Mouse (Mus musculus): ENCODE data around the gene Ifna5. TPM values are rescaled to one million over a fixed set of nuclear protein-coding genes. Genes with fewer than 3 reads are reported as not detected.

The Ifna5 gene
- polyA plus RNA-seq, 1 experiment from 2014 or later, result not detected

DNA sequence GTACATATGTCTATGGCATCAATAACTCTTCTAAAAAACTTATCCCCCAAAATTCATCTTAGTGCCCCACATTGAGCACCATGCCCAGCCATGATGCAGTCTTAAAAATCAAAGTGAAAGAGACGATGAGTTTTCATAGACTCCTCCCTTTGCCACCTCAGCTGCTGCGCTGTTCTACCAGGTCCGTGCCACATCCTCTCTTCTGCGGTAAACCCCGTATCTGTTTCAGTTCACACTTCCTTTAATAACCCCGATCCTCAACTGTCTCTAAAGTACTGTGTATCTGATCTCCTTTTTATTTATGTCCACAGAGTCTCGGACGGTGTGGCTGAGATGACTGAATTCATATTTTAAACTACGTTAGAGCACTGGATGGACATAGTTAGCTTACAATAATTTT is 29.3 kb downstream of the Ifna5 start:
- no peaks in the 10 kb centered on the region for H3K9me3 ChIP-seq (replicated peaks)
- 0 out of 2 replicates have a peak, but pooled peaks cover 4% of the 10 kb centered on the region for H3K4me1 ChIP-seq
- no peak for ATAC-seq (ENCODE audit: insufficient number of reproducible peaks, low FRiP score, low TSS enrichment, low read depth)
- H3K27me3 ChIP-seq, result no peaks in the 10 kb centered on the region; the same call in 1 of the 2 replicates
- WGBS, result 53% methylated on average over 9 of the region's 9 CpGs
- H3K9ac ChIP-seq, result no peak overlapping the region
- no peaks in the 10 kb centered on the region for H3K36me3 ChIP-seq
- no peak overlapping the region for H3K27ac ChIP-seq (replicated peaks)
- H3K4me2 ChIP-seq (replicated peaks), result no peak overlapping the region
- no peak overlapping the region for H3K4me3 ChIP-seq (replicated peaks)

DNA sequence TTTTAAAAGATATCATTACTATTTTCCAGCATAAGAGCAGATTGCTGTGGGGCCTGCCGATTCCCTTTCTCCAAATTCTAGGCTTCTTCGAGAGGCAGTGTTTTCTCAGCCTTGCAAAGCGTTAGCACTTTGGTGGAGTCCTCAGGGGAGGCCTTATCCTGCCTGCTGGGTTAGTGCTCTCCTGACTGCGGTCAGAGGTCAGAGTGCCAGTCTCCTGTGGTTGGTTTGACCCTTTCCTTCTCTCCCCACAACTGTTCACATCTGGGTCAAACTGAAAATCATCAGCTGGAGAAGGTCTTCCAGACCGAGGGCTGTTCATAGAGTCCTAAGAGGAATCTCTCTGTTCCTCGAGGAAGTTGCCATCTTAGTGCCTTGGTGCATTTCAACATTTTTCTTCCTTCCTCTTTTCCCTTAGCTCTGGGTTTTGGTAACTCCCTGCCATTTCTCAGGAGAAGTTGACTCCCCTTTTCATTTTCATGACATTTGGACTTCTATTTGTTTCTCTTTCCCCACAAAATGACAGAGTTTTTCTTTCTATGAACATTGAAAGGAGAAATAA is 29.8 kb downstream of the Ifna5 start:
- no peak for ATAC-seq (ENCODE audit: insufficient number of reproducible peaks, low FRiP score, low TSS enrichment, low read depth)
- Histone ChIP-seq H3K4me3 (replicated peaks) (no peak overlapping the region), H3K4me2 (replicated peaks) (no peak overlapping the region), H3K27ac (replicated peaks) (no peak overlapping the region), H3K9me3 (replicated peaks) (no peaks in the 10 kb centered on the region), H3K36me3 (no peaks in the 10 kb centered on the region), H3K27me3 (no peaks in the 10 kb centered on the region; the same call in 1 of the 2 replicates), H3K4me1 (0 out of 2 replicates have a peak, but pooled peaks cover 4% of the 10 kb centered on the region), H3K9ac (no peak overlapping the region)
- 38% methylated on average over 6 of the region's 6 CpGs for WGBS

DNA sequence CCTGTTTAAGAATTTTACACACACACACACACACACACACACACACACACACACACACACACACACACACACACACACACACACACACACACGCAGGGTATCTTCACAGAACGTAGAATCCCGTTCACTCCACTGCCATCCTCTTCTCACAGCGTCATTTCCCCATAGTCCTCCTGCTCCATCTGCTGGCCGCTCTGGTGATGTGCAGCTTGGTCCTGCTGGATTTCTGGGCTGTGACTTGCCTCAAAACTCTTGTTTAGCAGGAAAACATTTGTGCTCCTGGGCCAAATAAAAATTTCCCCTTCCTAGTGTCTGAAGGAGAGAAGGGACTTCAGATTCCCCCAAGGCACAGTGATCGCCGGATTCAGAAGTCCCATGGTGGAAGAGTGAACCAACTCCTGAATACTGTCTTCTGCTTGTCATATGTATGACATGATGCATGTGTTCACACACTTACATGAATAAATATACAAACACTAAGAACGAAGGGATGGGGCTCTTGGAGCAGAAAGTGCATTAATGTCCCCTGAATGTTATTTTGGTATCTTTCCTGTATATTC is 32.1 kb downstream of the Ifna5 start:
- Histone ChIP-seq H3K9me3 (replicated peaks) (no peaks in the 10 kb centered on the region), H3K27ac (replicated peaks) (no peak overlapping the region), H3K36me3 (no peaks in the 10 kb centered on the region), H3K9ac (peak overlapping the region; percentile 28; the same call in 1 of the 2 replicates), H3K4me3 (replicated peaks) (peak overlapping the region; percentile 52), H3K27me3 (peaks cover 3% of the 10 kb centered on the region; the same call in 1 of the 2 replicates), H3K4me2 (replicated peaks) (peak overlapping the region; percentile 91), H3K4me1 (0 out of 2 replicates have a peak, but pooled peaks cover 4% of the 10 kb centered on the region)
- under 1% methylated on average over 8 of the region's 8 CpGs for WGBS
- ATAC-seq (ENCODE audit: insufficient number of reproducible peaks, low FRiP score, low TSS enrichment, low read depth), result no peak

DNA sequence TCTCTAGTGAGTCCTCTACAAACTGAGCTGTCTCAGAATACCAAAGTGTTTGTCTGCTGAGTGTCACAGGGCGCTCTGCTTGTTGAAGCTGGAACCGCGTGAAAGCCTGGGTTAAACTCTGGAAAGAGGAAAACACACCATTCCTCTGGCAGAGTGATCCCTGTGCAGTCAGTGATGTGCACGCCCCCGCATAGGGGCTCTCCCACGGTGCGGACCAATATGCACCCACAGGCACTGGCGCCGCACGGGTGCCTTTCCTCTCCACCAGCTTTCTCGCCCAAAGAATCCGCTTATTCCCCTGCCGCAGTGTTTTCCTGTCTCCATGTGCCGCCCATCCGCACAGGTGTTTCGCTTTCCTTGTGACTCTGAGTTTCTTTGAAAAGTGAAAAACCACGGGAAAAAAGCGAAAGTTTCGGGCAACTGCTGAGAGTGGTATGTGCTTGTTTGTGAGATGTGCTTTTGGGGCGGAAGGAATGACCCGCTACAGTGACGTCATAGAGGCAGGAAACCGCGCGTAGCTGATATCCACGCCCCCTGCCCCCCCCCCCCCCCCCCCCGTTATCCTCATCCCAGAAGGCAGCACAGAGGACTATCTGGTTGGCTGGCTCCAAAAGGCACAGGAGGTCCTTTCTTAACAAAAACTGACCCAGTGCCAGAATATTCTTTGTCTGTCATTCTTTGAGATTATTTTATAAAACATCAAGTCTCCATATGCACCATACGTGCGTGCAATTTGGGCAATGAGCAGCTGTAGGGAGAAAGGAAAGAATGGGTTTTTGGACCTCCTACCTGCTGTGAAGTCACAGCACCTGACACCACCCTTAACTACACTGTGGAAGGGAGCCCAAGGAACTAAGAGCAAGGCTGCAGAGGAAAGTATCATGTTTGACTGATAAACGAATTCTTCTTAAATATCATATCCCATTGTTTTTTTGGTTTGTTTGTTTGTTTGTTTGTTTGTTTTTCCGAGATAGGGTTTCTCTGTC is 32.9 kb downstream of the Ifna5 start:
- H3K4me3 ChIP-seq (replicated peaks), result peak overlapping the region; percentile 52
- peaks cover 3% of the 10 kb centered on the region; the same call in 1 of the 2 replicates for H3K27me3 ChIP-seq
- WGBS, result 7% methylated on average over 31 of the region's 31 CpGs
- H3K36me3 ChIP-seq, result no peaks in the 10 kb centered on the region
- ATAC-seq (ENCODE audit: insufficient number of reproducible peaks, low FRiP score, low TSS enrichment, low read depth), result no peak
- no peak overlapping the region for H3K27ac ChIP-seq (replicated peaks)
- H3K9me3 ChIP-seq (replicated peaks), result no peaks in the 10 kb centered on the region
- peak overlapping the region; percentile 91 for H3K4me2 ChIP-seq (replicated peaks)
- H3K9ac ChIP-seq, result peak overlapping the region; percentile 28; the same call in 1 of the 2 replicates
- 0 out of 2 replicates have a peak, but pooled peaks cover 4% of the 10 kb centered on the region for H3K4me1 ChIP-seq

DNA sequence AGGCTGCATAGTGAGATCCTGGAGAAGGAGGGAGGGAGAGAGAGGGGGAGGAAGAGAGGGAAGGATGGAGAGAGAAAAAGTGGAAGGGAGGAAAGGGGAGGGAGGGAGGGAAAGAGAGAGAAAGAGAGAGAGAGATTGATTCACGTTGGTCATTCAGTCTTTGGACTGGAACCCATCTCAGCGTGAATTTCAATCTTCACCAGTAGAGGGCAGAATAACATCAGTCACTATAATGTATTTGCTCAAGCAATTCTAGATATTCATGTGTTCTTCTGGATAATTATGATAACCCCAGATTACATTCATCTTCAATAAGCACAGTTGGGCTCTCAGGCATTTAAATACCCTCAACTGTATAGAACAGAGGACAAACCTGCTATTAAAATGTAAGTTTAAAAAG is 37.4 kb downstream of the Ifna5 start:
- H3K9me3 ChIP-seq (replicated peaks), result no peaks in the 10 kb centered on the region
- H3K27me3 ChIP-seq, result peaks cover 3% of the 10 kb centered on the region; the same call in 1 of the 2 replicates
- H3K9ac ChIP-seq, result no peak overlapping the region
- 0% methylated on average over 2 of the region's 2 CpGs for WGBS
- H3K4me2 ChIP-seq (replicated peaks), result no peak overlapping the region
- no peak overlapping the region for H3K27ac ChIP-seq (replicated peaks)
- no peak for ATAC-seq (ENCODE audit: insufficient number of reproducible peaks, low FRiP score, low TSS enrichment, low read depth)
- 0 out of 2 replicates have a peak, but pooled peaks cover 4% of the 10 kb centered on the region for H3K4me1 ChIP-seq
- no peak overlapping the region for H3K4me3 ChIP-seq (replicated peaks)
- H3K36me3 ChIP-seq, result no peaks in the 10 kb centered on the region

DNA sequence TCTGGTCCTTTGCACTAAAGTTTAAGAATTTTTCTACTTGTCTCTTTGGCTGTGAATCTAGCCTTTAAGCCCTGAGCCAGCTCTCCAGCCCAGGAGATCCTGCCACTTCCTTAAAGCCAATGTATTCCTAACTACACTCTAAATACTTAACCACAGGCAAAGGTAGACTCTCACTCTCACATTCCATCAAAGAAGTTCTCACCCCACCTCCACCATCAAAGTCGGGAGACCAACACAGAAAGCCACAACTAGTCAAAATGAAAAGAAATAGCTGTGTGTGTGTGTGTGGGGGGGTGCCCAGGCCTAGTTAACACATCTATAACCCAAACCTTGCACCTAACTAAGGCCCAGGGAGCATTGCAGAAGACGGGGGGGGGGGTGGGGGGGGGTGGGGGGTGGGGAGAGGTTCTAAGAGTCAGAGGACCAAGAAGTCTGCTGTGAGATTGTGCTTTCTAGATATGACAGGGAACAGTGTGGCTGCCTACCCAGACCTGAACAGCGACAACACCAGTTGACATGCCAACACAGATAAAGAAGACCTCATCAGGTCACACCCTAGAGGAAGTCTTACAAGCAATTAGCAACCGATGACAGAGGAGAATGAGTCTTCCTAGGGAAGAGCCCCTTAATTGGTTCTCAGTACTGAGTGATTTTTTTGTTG is 40.2 kb downstream of the Ifna5 start:
- no peak overlapping the region for H3K9ac ChIP-seq
- H3K36me3 ChIP-seq, result no peaks in the 10 kb centered on the region
- H3K27ac ChIP-seq (replicated peaks), result no peak overlapping the region
- H3K4me1 ChIP-seq, result no peaks in the 10 kb centered on the region
- ATAC-seq (ENCODE audit: insufficient number of reproducible peaks, low FRiP score, low TSS enrichment, low read depth), result no peak
- H3K4me3 ChIP-seq (replicated peaks), result no peak overlapping the region
- H3K9me3 ChIP-seq (replicated peaks), result no peaks in the 10 kb centered on the region
- H3K27me3 ChIP-seq, result peaks cover 3% of the 10 kb centered on the region; the same call in 1 of the 2 replicates
- H3K4me2 ChIP-seq (replicated peaks), result no peak overlapping the region
- WGBS, result 60% methylated on average over 4 of the region's 4 CpGs

DNA sequence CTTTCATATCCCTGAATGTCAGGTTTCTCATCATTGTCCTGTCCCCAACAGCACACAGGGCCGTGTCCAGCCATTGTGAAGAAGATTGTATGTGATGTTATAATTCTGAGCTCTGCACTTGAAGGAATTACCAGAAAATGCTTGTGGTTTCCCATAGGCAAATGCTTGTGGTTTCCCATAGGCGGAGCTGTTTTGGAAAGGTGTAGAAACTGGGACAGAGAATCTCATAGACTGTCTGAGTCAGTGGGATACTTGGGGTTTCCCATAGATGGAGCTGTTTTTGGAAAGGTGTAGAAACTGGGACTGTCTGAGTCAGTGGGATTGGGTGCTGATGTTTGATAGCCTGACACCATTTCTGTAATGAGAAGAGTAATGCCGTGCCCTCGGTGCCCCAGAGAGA is 41.2 kb downstream of the Ifna5 start:
- Histone ChIP-seq H3K4me1 (no peaks in the 10 kb centered on the region), H3K9ac (no peak overlapping the region), H3K4me3 (replicated peaks) (no peak overlapping the region), H3K36me3 (no peaks in the 10 kb centered on the region), H3K27ac (replicated peaks) (no peak overlapping the region), H3K27me3 (peaks cover 3% of the 10 kb centered on the region; the same call in 1 of the 2 replicates), H3K4me2 (replicated peaks) (no peak overlapping the region), H3K9me3 (replicated peaks) (no peaks in the 10 kb centered on the region)
- WGBS, result 75% methylated on average over 4 of the region's 4 CpGs
- no peak for ATAC-seq (ENCODE audit: insufficient number of reproducible peaks, low FRiP score, low TSS enrichment, low read depth)

DNA sequence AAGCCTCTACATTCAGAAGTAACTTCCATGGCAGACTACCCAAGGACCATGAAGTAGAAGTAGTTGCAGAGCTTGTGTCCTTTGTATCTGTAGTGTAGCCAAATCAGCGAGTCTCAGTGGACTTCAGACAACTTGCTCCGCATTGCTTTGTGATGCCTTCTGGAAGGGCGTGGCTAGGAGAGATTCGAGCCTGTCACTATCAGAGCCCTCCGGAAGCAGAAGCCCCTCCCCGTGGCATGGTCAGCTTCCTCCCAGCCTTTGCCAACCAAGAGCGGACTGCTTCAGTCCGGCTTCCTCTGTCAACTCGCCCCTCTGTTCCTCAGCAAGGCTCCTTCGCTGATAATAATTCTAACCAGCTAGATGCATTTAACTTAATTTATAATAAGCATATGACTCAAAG is 42.9 kb downstream of the Ifna5 start:
- 41% methylated on average over 10 of the region's 10 CpGs for WGBS
- Histone ChIP-seq H3K27me3 (no peaks in the 10 kb centered on the region), H3K4me2 (replicated peaks) (no peak overlapping the region), H3K36me3 (no peaks in the 10 kb centered on the region), H3K27ac (replicated peaks) (no peak overlapping the region), H3K9ac (no peak overlapping the region), H3K4me1 (no peaks in the 10 kb centered on the region), H3K4me3 (replicated peaks) (no peak overlapping the region), H3K9me3 (replicated peaks) (no peaks in the 10 kb centered on the region)
- ATAC-seq (ENCODE audit: insufficient number of reproducible peaks, low FRiP score, low TSS enrichment, low read depth), result no peak

DNA sequence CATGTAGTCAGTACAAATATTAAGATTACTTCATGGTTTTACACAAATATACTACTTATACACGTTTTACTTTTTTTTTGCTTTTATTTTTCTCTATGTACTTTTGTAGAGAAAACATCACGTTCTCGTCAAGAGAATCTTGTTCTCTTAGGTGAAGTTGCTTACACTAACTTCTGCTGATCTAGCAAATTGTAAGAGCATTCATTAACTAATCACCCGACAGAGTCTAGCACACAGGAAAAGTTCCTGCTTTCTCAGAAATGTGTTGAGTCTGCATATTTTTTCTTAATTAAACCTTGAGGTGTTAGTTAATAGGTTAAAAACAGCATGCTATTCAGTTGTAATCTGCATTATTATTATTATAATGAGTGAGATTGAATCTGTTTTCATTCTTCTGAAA is 43.4 kb downstream of the Ifna5 start:
- H3K9me3 ChIP-seq (replicated peaks), result no peaks in the 10 kb centered on the region
- no peaks in the 10 kb centered on the region for H3K36me3 ChIP-seq
- WGBS, result 74% methylated on average over 4 of the region's 4 CpGs
- no peak overlapping the region for H3K27ac ChIP-seq (replicated peaks)
- H3K4me2 ChIP-seq (replicated peaks), result no peak overlapping the region
- ATAC-seq (ENCODE audit: insufficient number of reproducible peaks, low FRiP score, low TSS enrichment, low read depth), result no peak
- H3K4me1 ChIP-seq, result no peaks in the 10 kb centered on the region
- H3K27me3 ChIP-seq, result no peaks in the 10 kb centered on the region
- no peak overlapping the region for H3K4me3 ChIP-seq (replicated peaks)
- no peak overlapping the region for H3K9ac ChIP-seq

DNA sequence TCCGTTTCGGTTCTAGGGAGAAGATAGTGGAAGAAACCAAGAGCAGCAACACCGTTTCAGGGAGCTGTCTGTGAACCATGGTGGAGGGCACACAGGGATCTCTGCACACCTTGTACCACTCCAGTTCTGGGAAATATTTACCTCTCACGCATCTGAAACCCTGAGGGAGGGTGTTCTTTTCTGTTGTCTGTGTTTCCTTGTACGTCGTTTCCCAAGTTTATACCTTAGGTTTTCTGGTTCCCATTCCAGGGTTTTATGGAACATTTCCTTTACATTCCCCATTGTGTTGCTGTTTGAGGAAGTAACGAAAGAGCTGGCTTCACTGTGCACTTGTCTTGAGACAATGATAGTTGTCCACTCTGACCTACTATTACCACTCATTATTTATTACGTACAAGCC is 44.8 kb downstream of the Ifna5 start, which contains the start of gene Ifne:
Gene Ifne (minus strand): TSS at position 101 of the 400 bp plus-strand sequence.
- Histone ChIP-seq H3K9ac (no peak within 1 kb of the TSS), H3K9me3 (replicated peaks) (no peaks in the 10 kb centered on the region), H3K4me2 (replicated peaks) (no peak within 1 kb of the TSS), H3K36me3 (no peaks in the 10 kb centered on the region), H3K4me1 (no peaks in the 10 kb centered on the region), H3K27ac (replicated peaks) (no peak within 1 kb of the TSS), H3K4me3 (replicated peaks) (no peak within 1 kb of the TSS), H3K27me3 (no peaks in the 10 kb centered on the region)
- 88% methylated on average over 8 of the region's 8 CpGs for WGBS
- ATAC-seq (ENCODE audit: insufficient number of reproducible peaks, low FRiP score, low TSS enrichment, low read depth), result no peak

All from embryonic facial prominence, embryonic 15.5 days (tissue).